Mouse (Mus musculus): ENCODE results near the gene Mrtfb.

The Mrtfb gene

DNA sequence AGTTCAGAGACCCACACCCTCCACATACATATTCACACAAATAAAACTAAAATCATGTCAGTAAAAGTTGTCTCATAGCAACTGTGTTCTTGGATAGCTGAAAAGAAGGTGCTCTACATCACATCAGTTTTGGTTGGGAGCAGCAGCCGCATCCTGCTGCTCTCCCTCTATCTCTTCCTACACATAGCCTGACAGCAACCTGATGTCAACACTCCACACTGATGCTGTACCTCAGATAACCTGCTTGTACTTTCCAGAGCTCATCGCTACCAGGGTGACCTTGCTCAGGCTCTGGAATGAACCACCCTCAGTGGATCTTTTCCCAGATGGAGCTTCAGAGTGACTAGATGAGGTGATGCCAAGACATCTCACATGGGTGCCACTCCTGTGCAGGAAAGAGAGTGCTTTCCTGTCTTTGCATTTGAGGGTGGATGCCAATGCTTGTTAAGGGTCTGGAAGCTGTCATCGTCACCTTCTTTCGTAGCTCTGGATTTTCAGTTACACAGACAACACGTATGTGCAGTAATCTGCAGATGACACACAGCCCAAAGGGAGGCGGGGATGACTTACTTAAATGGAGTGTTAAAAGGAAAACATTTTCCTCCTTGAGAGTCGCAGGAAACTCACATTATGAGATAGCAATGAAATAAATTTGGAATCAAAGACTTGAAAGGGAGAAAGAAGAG is 173.8 kb downstream of the Mrtfb start:
- in situ Hi-C loops (cut with MboI; ENCODE audit: low sequenced_read_pairs), result no loop called here

DNA sequence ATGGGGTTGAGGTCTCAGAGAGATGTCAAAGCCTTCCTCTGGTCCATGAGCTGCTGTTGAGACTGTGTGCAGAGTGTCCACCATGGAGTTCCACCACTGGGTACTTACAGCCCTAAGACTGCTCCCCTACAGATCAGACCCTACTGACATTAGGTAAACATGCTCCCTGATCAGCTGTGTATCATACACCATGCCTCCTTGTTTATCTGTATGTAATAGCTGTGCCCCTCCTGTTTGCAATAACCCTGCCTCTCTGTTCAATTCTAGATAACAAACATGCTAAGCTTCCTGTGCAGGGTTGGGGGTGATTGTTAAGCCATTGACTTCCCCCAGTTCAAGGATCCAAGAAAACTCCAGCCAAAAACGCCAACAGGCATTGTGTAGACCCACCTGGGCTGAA is 174.7 kb downstream of the Mrtfb start:
- in situ Hi-C loops (cut with MboI; ENCODE audit: low sequenced_read_pairs), result no loop called here

DNA sequence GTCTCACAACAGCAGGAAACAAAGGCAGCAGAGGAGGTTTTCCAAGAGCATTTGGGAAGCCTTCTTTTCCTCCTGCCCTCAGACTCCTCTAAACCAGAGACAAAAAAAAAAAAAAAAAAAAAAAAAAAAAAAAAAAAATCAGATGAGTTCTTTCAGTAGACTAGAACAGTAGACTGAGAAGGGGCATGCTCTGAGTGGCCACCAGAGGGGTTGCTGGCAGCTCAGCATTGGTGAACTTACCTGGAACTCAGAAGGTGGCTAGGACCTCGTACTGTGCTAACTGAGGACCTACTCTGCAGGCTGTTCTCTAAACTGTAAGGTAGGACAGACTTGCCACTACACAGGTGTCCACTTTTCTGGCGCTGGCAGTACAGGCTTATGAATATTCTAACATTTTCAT is 179.3 kb downstream of the Mrtfb start:
- in situ Hi-C loops (cut with MboI; ENCODE audit: low sequenced_read_pairs), result no loop called here

DNA sequence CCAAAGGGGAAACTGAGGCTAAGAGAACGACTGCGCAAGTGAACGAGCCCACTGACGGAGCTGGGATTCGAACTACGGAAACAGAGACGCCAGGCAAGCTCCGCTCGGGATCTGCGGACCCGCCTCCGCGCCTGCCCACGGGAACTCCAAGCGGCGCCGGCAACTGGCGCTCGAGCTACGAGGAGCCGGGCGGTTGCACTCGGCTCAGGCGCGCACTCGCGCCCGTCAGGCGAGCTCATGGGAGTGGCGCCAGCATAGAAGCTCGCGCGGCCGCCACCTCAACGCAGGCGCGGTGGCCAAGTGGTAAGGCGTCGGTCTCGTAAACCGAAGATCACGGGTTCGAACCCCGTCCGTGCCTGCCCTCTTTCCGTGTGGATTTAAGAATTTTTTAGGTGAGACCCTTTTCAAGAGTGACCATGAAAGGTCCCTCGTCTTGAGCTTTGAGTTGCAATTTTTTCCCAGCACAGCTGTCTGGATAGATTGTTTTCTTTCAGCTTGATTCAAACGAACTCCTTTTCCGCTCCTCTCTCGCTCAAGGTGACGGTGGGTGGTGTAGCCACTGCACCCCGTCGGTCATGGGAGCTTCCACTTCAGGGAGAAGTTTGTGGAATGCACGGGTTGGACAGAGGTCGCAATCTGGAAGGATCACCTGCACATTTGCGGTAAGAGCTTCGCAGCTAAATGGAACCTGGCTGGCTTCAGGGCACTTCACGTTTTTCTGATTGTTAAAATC is 180.9 kb downstream of the Mrtfb start:
- in situ Hi-C loops (cut with MboI; ENCODE audit: low sequenced_read_pairs), result no loop called here

DNA sequence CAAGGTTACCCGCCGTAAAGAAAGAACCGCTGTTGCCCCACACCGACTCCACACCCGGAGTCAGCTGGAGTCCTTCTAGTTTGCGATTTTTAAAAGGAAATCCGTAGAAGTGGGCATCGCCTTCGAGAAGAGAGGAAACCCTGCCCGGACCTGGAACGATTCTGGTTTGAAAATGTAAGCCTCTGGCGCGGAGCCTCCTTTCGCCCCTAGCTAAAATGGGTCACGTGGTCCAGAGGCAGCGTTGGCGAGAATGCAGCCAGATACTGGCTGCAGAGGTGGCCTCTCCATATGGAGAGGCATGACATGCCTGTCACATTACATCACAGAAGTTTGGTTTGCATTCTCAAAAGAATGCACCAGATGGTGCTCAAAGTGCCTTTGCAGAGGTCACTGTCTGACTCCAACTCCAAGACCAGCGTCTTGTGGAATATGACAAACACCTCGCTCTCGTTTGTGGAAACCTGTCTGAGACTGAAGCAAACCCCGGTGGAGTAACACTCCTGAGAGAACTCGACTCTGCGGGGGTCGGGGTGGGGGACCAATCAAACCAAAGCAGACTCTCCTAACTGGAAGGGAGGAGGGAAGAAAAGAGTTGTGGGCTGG is 181.6 kb downstream of the Mrtfb start:
- in situ Hi-C loops (cut with MboI; ENCODE audit: low sequenced_read_pairs), result no loop called here

DNA sequence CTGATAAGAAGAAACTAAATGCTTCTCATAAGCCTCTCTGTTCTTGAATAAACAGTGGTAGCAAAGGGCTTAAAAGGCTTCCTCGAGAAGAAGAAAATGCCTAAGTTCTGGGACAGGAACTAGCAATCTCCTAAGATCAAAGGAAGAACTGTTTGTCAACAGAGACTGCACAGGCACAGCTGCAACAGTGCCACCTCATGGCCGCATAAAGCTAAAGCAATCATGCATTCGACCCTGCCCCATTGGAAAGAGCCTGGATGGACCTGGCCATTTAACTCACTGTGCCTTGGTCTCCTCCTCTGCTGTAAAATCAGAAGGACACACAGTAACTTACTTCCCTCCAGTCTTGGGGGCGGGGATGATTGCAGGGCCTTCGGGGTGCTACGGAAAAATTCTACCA is 184.2 kb downstream of the Mrtfb start:
- in situ Hi-C loops (cut with MboI; ENCODE audit: low sequenced_read_pairs), result no loop called here

DNA sequence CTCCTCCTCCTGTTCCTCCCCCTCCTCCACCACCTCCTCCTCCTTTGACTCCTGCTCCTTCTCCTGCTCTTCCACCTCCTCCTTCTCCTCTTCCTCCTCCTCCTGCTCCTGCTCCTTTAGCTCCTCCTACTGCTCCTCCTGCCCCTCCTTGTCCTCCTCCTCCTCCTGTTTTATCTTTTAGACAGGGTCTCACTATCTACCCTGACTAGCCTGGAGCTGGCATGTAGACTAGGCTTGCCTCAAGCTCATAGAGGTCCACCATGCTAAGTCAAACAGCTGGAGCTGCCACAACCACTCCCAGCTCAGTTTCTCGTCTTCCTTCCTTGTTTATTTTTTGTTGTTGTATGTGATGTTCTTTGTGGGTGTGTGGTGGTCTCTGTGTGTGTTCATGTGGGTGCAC is 187.5 kb downstream of the Mrtfb start:
- in situ Hi-C loops (cut with MboI; ENCODE audit: low sequenced_read_pairs), result no loop called here

DNA sequence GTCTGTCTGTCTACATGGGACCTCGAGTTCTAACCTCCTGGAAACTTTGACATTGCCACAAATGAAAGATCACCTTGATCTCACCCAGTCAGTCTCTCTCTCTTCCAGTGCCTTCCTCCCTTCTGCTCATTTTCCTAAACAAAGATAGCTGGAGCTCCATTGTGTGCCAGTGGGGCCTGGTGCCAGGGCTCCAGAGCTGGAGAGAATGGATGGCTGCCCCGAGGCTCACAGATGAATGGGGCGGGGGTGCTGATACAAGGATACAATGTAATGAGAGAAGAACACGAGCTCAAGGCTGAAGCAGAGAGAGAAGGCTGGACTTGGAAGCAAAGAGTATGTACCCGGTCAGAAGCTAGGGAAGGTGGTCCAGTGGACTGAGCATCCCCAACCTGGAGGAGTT is 189.2 kb downstream of the Mrtfb start:
- in situ Hi-C loops (cut with MboI; ENCODE audit: low sequenced_read_pairs), result no loop called here

DNA sequence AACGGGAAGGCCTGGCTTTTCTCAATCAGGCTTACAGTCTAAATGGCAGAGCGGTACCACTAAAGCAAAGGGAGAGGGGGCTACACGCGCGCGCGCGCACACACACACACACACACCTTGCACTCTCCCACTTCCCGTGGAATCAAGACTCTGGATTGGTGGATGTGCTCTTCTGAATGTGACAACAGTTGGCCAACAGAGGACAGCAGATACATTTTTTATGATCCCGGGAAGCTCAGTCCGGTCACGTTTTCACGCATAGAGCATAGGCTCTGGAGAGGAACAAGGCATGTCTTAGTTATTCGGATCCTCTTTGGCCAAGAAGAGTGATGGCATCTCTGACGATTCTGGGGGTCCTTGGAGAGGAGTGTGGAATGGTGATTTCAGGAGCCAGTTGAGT is 190.2 kb downstream of the Mrtfb start:
- in situ Hi-C loops (cut with MboI; ENCODE audit: low sequenced_read_pairs), result no loop called here

DNA sequence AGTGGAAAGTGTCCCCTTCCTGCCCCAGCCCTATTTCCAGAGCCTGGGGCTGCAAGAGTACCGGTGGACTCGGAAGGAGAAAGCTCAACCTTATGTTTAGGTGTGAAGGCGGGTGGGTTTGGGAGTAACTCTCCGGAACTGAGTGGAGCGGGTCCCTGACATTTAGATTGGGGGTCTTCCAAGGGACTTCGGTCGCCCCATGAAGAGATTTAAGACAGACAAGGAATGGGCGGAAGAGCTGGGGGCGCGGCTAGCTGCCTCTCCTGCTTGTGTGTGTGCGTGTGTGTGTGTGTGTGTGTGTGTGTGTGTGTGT is 190.6 kb downstream of the Mrtfb start:
- in situ Hi-C loops (cut with MboI; ENCODE audit: low sequenced_read_pairs), result no loop called here

DNA sequence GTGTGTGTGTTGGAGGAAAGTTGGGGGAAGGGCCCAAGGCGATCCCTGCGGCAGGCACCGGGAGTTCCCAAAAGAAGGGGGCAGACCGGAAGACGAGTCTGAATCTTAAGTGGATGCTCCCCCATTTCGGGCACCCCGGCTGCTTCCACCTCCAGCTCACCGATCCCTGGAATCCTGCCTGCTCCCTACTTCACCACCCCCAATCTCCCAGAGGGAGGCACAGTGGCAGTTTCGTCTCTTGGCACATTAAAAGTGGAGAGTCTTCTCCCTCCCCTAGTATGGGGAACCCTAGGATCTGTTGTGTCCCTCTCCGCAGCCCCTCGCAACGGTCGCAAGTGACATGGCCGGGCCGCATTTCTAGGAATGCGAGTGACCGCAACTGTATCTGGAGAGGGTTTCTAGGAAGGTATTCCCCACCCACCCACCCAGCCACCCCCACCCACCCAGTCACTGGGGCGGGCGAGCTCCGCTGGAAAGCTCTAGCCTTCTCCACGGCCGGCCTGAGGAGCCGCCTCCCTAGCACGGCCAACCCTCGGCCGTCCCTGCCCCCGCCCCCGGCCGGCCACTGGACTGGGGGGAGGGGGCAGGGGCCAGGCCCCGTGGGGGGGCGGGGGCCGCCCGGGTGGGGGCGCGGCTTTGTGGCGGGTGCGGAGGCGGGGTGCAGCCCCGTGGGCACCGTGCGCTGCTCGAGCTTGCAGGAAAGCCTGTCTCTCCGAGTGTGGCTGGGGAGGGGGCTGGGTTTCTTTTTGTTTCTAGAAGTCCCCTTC is 191.2 kb downstream of the Mrtfb start:
- in situ Hi-C loops (cut with MboI; ENCODE audit: low sequenced_read_pairs), result no loop called here

DNA sequence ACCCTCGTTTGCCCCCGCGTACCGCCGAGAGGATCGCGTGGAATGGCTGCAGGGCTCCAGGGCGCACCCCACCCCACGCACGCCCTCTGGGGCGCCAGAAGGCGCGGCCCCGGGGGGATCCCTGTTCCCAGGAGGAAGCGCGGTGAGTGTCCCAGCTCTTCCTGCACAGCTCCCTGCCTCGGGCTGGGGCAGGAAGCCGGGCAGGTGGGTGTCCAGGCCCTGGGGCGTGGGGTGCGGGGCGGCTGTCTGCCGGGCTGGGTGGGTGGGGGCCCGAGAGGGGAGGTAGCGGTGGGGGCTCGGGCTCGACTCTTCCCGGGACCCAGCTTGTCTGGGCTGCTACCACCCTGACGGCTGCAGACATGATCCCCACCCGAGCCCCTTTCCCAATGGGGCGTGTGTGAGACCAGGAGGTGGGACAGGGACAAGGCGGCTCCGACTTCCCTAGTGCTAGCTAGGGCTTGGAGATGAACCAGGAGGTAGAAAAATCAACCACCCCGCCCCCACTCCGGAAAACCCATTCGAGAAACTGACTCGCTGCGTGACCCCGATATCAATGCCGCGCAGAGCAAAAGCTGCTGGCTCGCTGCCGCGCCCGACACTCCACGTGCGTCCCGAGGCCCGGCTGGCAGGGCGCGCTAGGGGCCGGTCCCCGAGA is 191.9 kb downstream of the Mrtfb start:
- in situ Hi-C loops (cut with MboI; ENCODE audit: low sequenced_read_pairs), result no loop called here

DNA sequence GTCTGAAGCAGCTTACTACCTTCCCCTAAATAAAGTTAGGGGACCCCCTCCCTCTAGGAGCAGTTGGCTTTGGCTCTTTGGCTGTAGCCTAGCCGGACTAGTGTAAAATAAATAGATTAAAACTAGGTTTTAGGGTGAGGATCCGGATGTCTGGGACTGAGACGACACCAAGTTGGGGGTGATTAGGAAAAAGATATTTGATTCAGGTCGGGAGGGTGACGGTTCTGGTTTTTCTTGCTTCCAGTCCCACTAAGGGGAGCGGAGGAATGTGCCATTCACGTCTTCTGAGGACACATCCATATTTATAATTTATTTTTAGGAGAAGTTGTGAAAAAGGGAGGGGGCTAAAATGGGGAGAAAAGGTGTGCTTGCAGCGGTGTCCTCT is 192.4 kb downstream of the Mrtfb start:
- in situ Hi-C loops (cut with MboI; ENCODE audit: low sequenced_read_pairs), result no loop called here

DNA sequence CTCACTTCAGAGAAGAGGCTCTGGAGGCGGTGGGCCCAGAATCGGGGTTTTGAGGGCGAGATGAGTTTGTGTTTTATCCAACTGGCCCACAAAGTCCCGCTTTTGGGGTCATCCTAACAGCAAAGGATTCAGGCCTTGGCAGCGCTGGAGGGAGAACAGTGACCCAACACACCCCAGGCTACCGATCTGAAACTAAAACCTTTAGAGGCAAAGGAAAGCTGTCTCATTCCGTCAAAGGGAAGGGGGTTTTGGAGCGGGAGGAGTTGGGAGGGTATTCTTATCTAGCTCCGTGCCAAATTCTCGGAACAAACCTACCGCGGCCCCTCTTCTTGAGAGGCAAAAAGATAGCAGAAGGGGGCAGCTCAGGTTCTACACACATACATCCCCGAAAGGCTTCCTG is 193.2 kb downstream of the Mrtfb start:
- in situ Hi-C loops (cut with MboI; ENCODE audit: low sequenced_read_pairs), result no loop called here

DNA sequence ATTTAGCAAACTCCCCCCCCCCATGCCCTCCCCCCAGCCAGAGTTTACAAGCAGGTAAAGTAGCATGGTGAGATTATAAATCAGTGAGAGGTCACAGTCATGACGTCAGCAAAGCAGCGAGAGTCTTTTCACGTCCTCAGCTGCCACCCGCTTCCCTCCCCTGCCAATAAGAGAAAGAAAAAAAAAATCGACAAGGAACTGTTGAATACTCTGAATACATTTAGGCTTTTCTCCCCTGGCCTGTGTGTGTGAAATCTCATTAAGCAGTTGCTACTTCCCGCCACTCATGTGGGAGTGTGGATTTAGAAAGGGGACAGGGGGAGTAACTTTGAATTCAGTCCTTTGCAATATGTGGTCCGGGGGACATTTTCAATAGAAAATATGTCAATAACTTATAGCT is 194.6 kb downstream of the Mrtfb start:
- in situ Hi-C loops (cut with MboI; ENCODE audit: low sequenced_read_pairs), result no loop called here

DNA sequence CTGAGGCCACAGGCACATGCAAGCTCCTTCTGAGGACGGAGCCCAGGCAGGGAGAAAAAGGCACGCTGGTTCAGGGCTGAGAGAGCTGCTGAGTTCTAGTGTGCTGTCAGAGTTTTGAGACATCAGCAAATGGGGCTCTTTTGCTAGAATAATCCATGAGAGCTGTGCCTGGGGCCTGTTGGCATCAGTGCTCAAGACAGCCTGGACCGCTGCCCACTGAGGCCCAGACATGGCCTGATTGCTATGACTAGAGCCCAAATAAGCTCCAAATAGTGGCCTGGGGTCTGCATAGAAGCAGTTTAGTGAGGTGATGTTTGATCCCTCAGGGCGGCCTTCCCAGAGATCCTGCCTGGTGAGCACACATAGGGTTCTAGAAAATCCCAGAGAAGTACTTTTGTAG is 195.7 kb downstream of the Mrtfb start:
- in situ Hi-C loops (cut with MboI; ENCODE audit: low sequenced_read_pairs), result no loop called here

DNA sequence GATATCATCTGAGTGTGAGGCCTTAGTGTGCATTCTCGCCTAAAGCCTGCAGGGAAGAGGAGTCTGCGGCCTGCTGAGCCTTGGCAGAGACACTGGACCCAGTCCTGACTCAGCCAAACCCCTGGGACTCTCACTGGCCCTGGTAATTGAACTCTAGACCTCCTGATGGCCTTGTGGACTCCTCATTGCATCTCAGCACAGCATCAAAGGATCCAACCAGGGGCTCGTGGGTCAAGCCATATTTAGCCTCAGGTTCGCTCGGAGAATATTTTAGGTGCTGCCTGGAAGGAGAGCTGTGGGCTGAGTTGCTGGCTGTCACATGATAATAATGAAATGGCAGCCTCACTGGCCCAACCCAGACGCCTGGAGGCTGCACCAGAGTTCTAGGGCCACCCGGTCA is 196.4 kb downstream of the Mrtfb start:
- in situ Hi-C loops (cut with MboI; ENCODE audit: low sequenced_read_pairs), result no loop called here

DNA sequence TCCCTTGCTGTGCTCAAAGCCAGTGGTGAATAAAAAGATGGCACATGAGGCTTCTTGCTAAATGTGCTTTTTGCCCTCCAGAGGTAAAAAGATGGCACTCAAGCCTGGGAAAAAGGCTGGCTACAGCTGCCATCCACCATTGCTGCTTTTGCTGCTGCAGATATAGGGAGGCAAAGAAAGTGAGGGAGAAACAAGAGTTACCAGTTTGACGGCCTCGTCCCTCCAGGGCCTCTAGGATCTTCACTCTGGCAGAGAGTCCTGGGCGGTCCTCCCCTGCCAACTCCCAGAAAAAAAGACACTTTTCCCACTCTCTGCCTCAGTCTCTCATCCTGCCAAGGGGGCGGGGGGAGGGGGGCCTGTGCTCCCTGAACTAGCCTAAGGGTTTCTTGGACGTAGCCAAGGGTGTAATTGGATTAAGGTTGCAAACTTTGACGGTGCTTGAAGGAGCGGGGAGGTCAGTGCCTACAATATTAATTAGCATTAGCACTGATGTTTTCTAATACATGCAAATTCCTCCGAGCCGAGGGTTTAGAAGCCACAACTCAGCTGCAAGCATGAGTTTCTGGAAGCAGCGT is 197.8 kb downstream of the Mrtfb start:
- in situ Hi-C loops (cut with MboI; ENCODE audit: low sequenced_read_pairs), result no loop called here

DNA sequence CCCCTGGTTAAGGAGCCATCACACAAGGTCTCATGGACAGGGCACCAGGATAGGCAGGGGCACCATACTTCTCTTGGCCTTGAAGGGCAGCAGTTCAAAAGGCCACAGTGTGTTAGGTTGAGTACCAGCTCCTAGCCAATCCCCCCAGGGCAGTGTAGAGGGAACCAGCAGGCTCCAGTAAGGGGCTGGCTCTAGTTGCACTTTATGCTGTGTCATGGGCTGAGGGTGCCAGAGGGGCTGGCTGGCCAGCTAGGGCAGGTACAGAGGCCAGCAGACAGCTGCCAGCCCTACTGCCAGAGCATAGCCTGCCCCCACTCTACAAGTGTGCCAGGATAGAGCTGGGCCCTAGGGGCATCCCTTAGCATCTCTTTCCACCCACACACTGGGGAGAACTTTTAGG is 199.3 kb downstream of the Mrtfb start:
- in situ Hi-C loops (cut with MboI; ENCODE audit: low sequenced_read_pairs), result no loop called here

DNA sequence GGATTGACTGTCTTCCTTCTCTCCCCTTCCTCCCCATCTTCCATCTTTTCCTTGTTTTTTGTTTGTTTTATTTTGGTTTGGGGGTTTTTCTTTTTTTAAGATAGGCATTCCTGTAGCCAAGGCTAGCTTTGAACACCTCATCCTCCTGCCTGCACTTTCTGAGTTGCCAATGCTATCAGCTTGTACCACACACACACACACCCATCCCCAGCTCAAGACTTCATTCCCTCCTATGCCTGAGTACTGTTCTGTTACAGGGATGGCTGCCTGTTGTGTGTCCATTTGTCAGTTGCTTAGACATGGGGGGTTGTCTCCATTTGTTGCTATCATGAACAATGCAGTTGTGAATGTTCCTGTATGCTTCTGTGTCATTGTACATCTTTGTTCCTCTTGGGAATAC is 202.3 kb downstream of the Mrtfb start:
- in situ Hi-C loops (cut with MboI; ENCODE audit: low sequenced_read_pairs), result no loop called here

DNA sequence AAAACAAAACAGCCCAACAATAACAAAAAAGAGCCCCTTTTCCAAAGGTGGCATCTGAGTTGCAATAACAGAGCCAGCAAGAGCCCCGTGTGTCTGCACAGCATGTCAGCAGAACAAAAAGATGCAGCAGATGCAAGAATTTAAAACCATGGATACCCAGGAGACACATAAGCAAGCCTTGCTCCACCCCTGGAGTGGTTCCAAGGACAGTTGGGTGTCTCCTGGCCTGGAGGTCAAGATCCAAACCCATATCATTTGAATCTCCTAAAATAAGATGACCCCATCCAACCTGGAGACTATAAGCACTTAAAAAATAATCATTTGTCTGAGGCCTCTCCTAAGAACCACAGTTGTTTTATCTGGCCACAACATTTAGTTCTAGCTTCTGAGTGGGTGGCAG is 203.8 kb downstream of the Mrtfb start:
- in situ Hi-C loops (cut with MboI; ENCODE audit: low sequenced_read_pairs), result no loop called here

Data from CH12F3 (cell line).